Mouse (Mus musculus) testis, adult 2 months (tissue): ENCODE data around the gene Gabpa. TPM values are rescaled to one million over a fixed set of nuclear protein-coding genes. Genes with fewer than 3 reads are reported as not detected.

Source experiments
- H3K27ac ChIP-seq: fragments of 200-500 bp; 2 replicates; pipeline ENCODE4 v1.5.1; 2012; ENCODE audit warnings: low read depth, low read length; ENCODE audit not compliant: control insufficient read depth, insufficient read depth
- H3K27me3 ChIP-seq: fragments of 200-500 bp; 2 replicates; pipeline ENCODE4 v1.6.1; 2012; ENCODE audit warnings: mild to moderate bottlenecking, low read length, moderate library complexity; ENCODE audit not compliant: control insufficient read depth, insufficient read depth
- H3K36me3 ChIP-seq: fragments of 200-500 bp; 2 replicates; pipeline ENCODE4 v1.6.1; 2012; ENCODE audit warnings: mild to moderate bottlenecking, low read length; ENCODE audit not compliant: control insufficient read depth, insufficient read depth
- H3K4me1 ChIP-seq: fragments of 200-500 bp; 2 replicates; pipeline ENCODE4 v1.6.1; 2012; ENCODE audit warnings: low read length; ENCODE audit not compliant: control insufficient read depth, insufficient read depth
- H3K4me3 ChIP-seq: fragments of 200-500 bp; 2 replicates; pipeline ENCODE4 v1.5.1; 2012; ENCODE audit warnings: low read depth, mild to moderate bottlenecking, low read length, moderate library complexity, mixed read lengths; ENCODE audit not compliant: control insufficient read depth
- CTCF ChIP-seq: fragments of 200-500 bp; IDR thresholded peaks from 2 replicates; pipeline ENCODE4 v1.5.1; 2012; ENCODE audit warnings: low read depth, mild to moderate bottlenecking, inconsistent platforms, low read length, moderate library complexity; ENCODE audit not compliant: control insufficient read depth, insufficient read depth, insufficient replicate concordance
- POLR2A ChIP-seq: fragments of 200-500 bp; IDR thresholded peaks from 2 replicates; pipeline ENCODE4 v1.6.1; 2012; ENCODE audit warnings: low read depth, mild to moderate bottlenecking, inconsistent platforms, low read length, moderate library complexity; ENCODE audit not compliant: control insufficient read depth
- polyA plus RNA-seq: library from polyadenylated mRNA; depleted of rRNA; stranded (reverse); fragments of >200 nt; gene quantifications from 2 replicates; pipeline ENCODE4 v1.2.3, GENCODE M21; 2012

Gene Gabpa
- polyA plus RNA-seq, 1 experiment, result 7.6 TPM

DNA sequence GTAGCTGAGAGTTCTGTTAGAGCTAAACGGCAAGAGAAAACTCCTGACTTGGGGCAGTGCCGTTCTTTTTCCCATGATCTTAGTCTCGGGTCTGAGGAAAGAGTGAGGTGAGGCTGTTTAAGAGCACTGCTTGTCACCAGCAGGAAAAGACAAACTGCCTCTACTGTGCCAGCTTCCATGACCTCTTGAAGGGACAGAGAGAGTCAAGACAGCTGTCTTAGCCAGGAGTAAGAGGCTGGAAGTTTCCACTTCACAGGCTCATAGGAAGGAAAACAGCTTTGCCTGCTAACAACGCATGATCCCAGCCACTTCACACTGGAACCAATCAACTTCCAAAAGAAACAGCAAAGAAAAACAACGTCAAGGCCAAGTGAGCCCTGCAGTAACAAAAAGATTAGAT, 3.0 kb upstream of the Gabpa start:
- peaks cover 1% of the 10 kb centered on the region; the same call in 1 of the 2 replicates for H3K36me3 ChIP-seq
- H3K27ac ChIP-seq, result peak overlapping the region; percentile 22; the same call in 1 of the 2 replicates
- no peak for TF ChIP-seq CTCF
- TF ChIP-seq POLR2A, result no peak
- no peaks in the 10 kb centered on the region for H3K27me3 ChIP-seq
- no peak overlapping the region for H3K4me3 ChIP-seq
- H3K4me1 ChIP-seq, result peaks cover 4% of the 10 kb centered on the region

DNA sequence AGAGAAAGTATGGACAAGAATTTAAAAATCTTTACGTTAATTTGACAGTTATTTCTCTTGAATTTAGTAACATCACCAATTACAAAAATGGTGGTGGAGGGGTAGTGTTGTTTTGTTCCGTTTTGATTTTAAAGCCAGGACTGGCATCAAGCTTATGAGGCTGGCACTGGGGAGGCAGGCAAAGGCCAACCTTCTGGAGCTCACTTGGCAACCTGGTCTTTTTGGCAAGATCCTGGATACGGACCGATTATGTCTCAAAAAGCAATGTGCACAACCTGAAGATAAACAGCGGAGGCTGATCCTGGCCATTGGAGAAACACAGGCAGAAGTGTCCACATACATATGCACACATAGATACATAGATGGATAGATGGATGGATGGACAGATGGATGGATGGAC, 2.0 kb upstream of the Gabpa start:
- peaks cover 11% of the 10 kb centered on the region for H3K4me1 ChIP-seq
- H3K4me3 ChIP-seq, result no peak overlapping the region
- H3K27ac ChIP-seq, result no peak overlapping the region
- TF ChIP-seq POLR2A (no peak), CTCF (no peak)
- peaks cover 1% of the 10 kb centered on the region; the same call in 1 of the 2 replicates for H3K36me3 ChIP-seq
- H3K27me3 ChIP-seq, result no peaks in the 10 kb centered on the region

GRCm38 (mm10) chr16:84834344-84834743, 381 bp upstream of the Gabpa start:
- Histone ChIP-seq H3K27me3 (no peaks in the 10 kb centered on the region), H3K4me1 (peaks cover 11% of the 10 kb centered on the region), H3K27ac (peak overlapping the region; percentile 93), H3K4me3 (peak overlapping the region; percentile 96), H3K36me3 (no peaks in the 10 kb centered on the region; the same call in 1 of the 2 replicates)
- no peak for TF ChIP-seq POLR2A
- 0 out of 2 replicates have a peak, but pooled peaks have one; percentile 4 for TF ChIP-seq CTCF

- H3K4me1 ChIP-seq, result peaks cover 11% of the 10 kb centered on the region
- TF ChIP-seq CTCF, result no peak
- TF ChIP-seq POLR2A, result no peak
- H3K4me3 ChIP-seq, result peak within 1 kb of the TSS; percentile 96
- peaks cover 1% of the 10 kb centered on the region for H3K36me3 ChIP-seq
- H3K27me3 ChIP-seq, result no peaks in the 10 kb centered on the region
- peak within 1 kb of the TSS; percentile 93 for H3K27ac ChIP-seq
Observed at GRCm38 (mm10) chr16:84835441-84835822, 707 bp downstream of the Gabpa start, which contains the start of gene Atp5j. Gene Atp5j (minus strand): TSS chr16:84835625.

- Histone ChIP-seq H3K27me3 (no peaks in the 10 kb centered on the region), H3K4me3 (peak overlapping the region; percentile 96), H3K36me3 (peaks cover 1% of the 10 kb centered on the region), H3K4me1 (peaks cover 11% of the 10 kb centered on the region), H3K27ac (peak overlapping the region; percentile 85)
- TF ChIP-seq CTCF (no peak), POLR2A (no peak)
Observed at GRCm38 (mm10) chr16:84835823-84836743, 1.4 kb downstream of the Gabpa start.

DNA sequence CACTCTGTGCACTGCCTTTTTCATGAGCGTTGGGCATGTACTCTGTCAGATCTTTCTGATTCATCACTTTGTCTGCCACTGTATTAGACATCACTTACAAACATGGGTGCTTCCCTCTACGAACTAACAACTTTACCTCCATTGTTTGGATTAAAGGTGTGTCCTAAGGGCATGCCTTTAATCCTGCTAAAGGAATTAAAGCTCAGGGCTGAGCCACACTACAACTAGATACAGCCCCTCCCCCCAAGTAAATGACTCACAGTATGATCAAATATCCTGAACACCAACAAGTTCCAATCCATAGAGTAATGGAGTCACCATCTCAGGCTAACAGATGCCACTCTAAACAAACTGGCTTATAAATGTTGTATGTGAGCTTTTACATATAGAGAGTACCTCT, 3.9 kb downstream of the Gabpa start:
- TF ChIP-seq POLR2A (no peak), CTCF (no peak)
- peaks cover 1% of the 10 kb centered on the region for H3K36me3 ChIP-seq

DNA sequence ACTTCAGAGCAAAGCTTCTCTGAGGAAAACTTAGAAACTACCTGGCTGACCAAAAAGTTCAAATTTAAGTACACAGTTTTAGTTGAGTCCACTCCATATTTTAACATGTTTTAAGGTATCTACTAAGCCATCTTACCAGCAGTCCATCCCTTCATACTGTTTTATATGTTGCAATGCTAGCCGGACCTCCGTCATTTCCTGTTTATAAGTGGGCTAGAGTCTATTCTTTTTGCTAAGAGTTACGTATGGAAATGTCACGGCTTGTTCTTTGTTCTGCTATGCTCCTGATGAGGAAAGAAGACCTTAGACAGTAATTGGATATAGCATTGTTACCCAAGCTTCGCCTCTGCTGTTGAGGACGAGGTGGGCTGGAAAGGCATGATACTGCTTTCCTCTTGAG, 18.8 kb downstream of the Gabpa start:
- Histone ChIP-seq H3K4me1 (no peaks in the 10 kb centered on the region), H3K4me3 (no peak overlapping the region), H3K36me3 (peaks cover 4% of the 10 kb centered on the region), H3K27ac (no peak overlapping the region), H3K27me3 (no peaks in the 10 kb centered on the region)
- no peak for TF ChIP-seq CTCF
- no peak for TF ChIP-seq POLR2A

More for the DNA sequence above, 3.9 kb downstream of the Gabpa start:
- Histone ChIP-seq H3K4me1 (peaks cover 11% of the 10 kb centered on the region), H3K27me3 (no peaks in the 10 kb centered on the region), H3K27ac (no peak overlapping the region), H3K4me3 (no peak overlapping the region)
